Mouse (Mus musculus): ENCODE measurements at regions not wholly inside any gene's neighbourhood (a gene's known extent, or its start where the extent isn't known, plus 50 kb on each side); places are given as distances from the start of the nearest gene placed in this dataset.

DNA sequence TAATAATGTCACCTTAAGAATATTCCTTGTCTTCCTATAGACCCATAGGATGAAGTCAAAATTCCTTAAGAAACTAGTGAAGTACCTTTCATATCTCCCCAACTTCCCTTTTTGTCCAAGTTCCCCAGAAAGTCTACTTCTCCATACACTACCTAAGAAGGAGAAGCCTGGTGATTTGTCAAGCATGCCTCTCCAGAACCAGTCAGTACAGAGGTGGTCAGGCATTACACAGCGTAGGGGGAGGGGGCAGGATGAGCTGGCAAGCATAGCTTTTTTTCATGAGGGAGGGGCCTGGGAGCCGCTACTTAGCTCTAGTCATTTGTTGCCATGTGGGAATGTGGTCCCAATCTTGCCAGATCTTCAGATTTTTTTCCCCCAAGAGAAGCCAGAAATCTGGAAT is 54.0 kb upstream of the Satb2 start:
- ATAC-seq (ENCODE audit: poor library complexity, severe bottlenecking) = no peak

DNA sequence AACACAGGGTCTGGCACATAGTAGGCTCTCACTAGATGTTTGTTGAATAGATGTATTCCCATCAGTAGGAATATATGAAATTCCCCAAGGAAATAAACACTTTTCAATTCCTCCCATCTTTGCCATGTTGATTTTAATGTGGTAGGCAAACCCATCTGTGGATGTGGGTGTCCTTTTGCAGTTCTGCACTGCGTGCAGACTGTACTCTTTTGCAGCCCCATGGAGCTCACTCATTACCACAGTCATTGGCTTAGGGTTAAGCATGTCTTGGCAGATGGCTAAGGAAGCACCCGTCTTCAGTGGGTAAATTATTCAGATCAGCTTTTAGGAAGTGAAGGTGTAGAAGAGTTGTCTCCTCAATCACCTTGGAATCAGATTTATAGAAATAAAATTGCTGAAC is 54.8 kb upstream of the Satb2 start:
- no peak for ATAC-seq (ENCODE audit: poor library complexity, severe bottlenecking)

DNA sequence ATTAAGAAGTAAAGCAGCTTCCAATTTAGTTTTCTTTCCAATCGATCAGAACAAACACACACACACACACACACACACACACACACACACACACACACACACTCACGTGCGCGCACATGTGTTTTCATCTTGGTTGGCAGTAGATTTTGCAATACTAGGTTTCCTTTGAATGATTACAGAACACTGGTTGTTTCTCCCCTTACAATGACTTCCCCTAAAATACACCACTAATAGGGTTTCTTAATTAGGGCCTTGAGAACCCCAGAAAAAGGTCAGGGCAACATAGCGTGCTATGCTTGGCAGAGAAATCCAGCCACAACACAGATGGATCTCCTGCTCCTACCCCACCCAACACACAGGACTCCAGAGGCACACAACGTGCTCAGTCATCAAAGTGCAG is 56.0 kb upstream of the Satb2 start:
- ATAC-seq (ENCODE audit: poor library complexity, severe bottlenecking) = peak; percentile 38; the same call in 1 of the 2 replicates

DNA sequence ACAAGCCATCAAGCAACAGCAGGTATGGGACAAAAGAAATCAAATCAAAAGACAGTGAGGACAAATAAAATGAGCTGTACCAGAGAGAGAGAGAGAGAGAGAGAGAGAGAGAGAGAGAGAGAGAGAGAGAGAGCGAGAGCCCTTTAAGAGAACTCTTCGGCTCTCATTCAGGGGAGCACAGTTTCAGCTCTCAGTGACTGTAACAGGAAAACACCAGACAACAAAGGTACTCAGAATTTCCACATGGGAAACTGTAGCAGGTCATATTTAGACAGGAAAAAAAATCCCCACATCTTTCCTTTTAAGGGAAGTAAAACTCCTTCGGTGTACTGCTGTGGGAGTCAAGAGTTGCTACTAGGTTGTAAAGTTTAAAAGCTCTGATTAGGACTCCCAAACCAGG is 57.9 kb upstream of the Satb2 start:
- no peak for ATAC-seq (ENCODE audit: poor library complexity, severe bottlenecking)

- no peak for ATAC-seq (ENCODE audit: poor library complexity, severe bottlenecking)
Measured at GRCm38 (mm10) chr1:57040201-57040600, 61.8 kb upstream of the Satb2 start.

DNA sequence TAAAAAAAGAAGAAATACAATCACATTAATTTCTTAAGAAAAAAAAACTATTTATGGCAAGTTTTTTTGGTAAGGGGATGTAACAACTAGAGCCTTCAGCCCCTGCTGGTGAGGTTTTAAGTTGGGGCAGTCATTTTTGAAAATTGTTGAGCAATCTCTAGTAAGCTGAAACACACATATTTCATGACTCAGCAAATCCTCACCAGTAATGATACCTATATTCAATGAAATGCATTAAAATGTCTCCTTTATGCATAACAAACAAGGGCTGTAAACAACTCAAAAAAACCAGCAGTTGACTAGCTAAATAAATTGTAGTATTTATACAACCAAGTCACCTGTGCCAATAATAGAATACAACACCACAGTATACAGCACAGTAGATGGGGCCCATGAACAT is 63.1 kb upstream of the Satb2 start:
- no peak for ATAC-seq (ENCODE audit: poor library complexity, severe bottlenecking)

- no peak for ATAC-seq (ENCODE audit: poor library complexity, severe bottlenecking)
Measured at GRCm38 (mm10) chr1:57053836-57054235, 75.4 kb upstream of the Satb2 start.

- ATAC-seq (ENCODE audit: poor library complexity, severe bottlenecking) = no peak
Measured at GRCm38 (mm10) chr1:57055976-57056375, 77.5 kb upstream of the Satb2 start.

- no peak for ATAC-seq (ENCODE audit: poor library complexity, severe bottlenecking)
Measured at GRCm38 (mm10) chr1:57059216-57059615, 80.8 kb upstream of the Satb2 start.

DNA sequence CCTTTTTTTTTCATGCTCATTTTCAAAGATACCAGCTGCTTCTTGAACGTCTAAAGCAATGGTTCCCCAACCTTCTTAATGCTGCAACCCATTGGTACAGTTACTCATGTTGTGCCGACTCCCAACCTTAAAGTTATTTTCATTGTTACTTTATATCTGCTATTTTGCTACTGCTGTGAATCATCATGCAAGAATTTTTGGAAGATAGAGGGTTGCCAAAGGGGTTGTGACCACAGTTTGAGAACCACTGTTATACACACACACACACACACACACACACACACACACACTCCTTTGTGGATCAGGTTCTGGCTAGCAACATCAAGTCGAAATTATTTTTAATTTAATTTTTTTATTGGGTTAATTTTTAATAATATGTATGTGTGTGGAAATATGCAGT is 96.8 kb upstream of the Satb2 start:
- no peak for ATAC-seq (ENCODE audit: poor library complexity, severe bottlenecking)

GRCm38 (mm10) chr1:57076696-57077095 is 98.2 kb upstream of the Satb2 start:
- no peak for ATAC-seq (ENCODE audit: poor library complexity, severe bottlenecking)

- no peak for ATAC-seq (ENCODE audit: poor library complexity, severe bottlenecking)
Measured at GRCm38 (mm10) chr1:57080306-57080705, 101.9 kb upstream of the Satb2 start.

- ATAC-seq (ENCODE audit: poor library complexity, severe bottlenecking) = no peak
Measured at GRCm38 (mm10) chr1:57083134-57083533, 104.7 kb upstream of the Satb2 start.

GRCm38 (mm10) chr1:57083540-57084083 is 105.2 kb upstream of the Satb2 start:
- no peak for ATAC-seq (ENCODE audit: poor library complexity, severe bottlenecking)

DNA sequence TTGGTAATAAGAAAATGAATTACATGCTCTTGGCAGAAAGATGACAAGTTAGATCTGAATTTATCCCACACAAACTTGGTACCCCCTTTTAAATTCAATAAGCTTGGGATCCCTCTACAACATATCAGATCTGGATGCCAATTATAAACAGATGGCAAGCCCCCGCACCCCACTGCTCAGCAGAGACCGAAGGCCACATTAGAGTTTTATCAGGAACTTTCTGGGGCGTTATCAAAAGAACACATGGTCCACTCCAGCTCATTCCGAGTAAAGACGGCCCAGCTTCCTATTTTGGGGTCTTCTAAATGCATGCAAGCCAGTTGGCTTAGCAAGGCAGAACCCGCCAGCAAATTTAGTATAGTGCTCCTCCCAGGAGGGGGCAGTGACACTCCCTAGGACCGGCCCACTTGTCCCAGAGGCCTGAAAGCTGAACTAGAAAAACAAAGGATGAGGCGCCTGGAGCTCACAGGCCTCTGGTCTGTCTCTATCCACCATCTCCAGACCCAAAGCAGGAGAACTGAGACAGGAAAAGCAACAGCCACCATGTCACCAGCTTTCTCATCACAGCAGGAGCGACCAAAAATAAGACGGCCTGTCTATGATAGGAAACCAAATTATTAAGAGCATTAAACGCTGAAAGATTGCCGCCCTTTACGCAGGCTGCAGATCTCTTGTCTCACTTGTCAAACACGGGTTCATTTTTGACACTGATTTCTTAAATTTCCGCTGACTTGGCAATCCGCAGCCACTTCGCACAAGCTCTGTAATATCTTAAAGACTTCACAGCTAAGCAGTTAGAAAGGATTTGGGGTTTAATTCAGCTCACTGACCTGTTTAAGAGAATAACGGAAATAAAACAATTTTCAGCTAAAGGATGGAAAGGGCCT is 117.2 kb upstream of the Satb2 start:
- no peak for ATAC-seq (ENCODE audit: poor library complexity, severe bottlenecking)

DNA sequence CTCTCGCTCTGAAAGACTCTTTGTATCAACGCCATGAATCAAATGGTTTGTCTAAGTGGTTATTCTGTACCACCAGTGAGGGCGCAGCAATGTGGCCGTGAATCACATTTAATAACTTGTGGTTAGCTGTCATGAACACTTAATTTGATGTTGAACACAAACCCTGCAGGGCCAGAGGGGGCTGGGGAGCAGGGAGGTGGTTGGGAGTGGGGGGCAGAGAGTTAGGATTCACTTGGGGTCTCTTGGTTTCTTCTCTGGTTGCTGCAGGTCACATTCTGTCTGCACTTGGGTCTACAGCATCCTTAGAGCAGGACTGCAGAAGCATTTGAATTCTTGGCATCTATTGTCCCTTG is 117.8 kb upstream of the Satb2 start:
- ATAC-seq (ENCODE audit: poor library complexity, severe bottlenecking) = no peak

- no peak for ATAC-seq (ENCODE audit: poor library complexity, severe bottlenecking)
Measured at GRCm38 (mm10) chr1:57096740-57097139, 118.3 kb upstream of the Satb2 start.

DNA sequence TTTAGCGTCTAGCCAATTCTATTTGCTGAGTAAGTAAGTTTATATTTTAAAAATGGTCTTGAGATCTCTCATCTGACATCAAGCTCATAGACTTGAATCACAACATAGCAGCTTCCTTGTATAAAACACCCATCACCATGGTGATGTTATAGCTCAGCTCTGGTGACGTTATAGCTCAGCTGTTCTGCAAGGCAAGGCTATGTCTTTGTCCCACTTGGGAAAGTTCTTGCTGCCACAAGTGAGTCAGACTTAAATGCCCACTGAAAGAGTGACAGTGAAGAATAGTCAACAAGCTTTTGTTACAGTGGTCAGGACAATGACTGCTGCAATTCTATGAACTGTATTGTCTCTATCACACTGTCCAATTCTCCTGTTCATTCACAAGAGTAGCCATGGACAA is 122.2 kb upstream of the Satb2 start:
- ATAC-seq (ENCODE audit: poor library complexity, severe bottlenecking) = no peak

- ATAC-seq (ENCODE audit: poor library complexity, severe bottlenecking) = no peak
Measured at GRCm38 (mm10) chr1:57107308-57107707, 128.9 kb upstream of the Satb2 start.

GRCm38 (mm10) chr1:57120678-57121077 is 142.2 kb upstream of the Satb2 start:
- ATAC-seq (ENCODE audit: poor library complexity, severe bottlenecking) = no peak

- no peak for ATAC-seq (ENCODE audit: poor library complexity, severe bottlenecking)
Measured at GRCm38 (mm10) chr1:57144181-57144580, 165.7 kb upstream of the Satb2 start.

- no peak for ATAC-seq (ENCODE audit: poor library complexity, severe bottlenecking)
Measured at GRCm38 (mm10) chr1:57155869-57156268, 177.4 kb upstream of the Satb2 start.

GRCm38 (mm10) chr1:57164443-57164842 is 186.0 kb upstream of the Satb2 start:
- no peak for ATAC-seq (ENCODE audit: poor library complexity, severe bottlenecking)
